ENCODE assay signal across 9 mouse cellular contexts in genomic region chr13:93074147-93074641, GRCm38 (mm10).
DNase-seq lines count a peak whose midpoint lies in the region; ATAC-seq and TF ChIP-seq lines count a peak whose summit lies in the region.
"Had no signal": no experiment of that assay in that cellular context is flagged by ENCODE, and none has a peak within 500 bp of the region (broad histone marks: within the 10 kb centered on the region; RNA-seq: fewer than 3 reads in every experiment).

No protein-coding gene starts in this region.

- ATAC-seq in CD4-positive, CD25-positive, alpha-beta regulatory T cell, adult 4 months = no peak
- 0 out of 2 replicates have a peak, but pooled peaks have one; percentile 36 for ATAC-seq in lung, embryonic 14.5 days (ENCODE audit: insufficient read depth)
- peak; percentile 45; the same call in 1 of the 2 replicates for ATAC-seq in neural tube, embryonic 14.5 days (ENCODE audit: low read depth)
- no peak for ATAC-seq in megakaryocyte, adult 5-6 weeks (ENCODE audit: poor library complexity, severe bottlenecking)
- ATAC-seq in liver, embryonic 11.5 days (replicated peaks; ENCODE audit: low FRiP score) = no peak

- H3K27ac ChIP-seq in lung, embryonic 14.5 days (ENCODE audit: low read depth) = no peak overlapping the region
- peak overlapping the region; percentile 89 for H3K27ac ChIP-seq in layer of hippocampus, adult 2 months
- peak overlapping the region; percentile 55 for H3K27ac ChIP-seq in neural tube, embryonic 14.5 days (ENCODE audit: low read depth, low read length)
- no peak overlapping the region for H3K27ac ChIP-seq in liver, embryonic 11.5 days (ENCODE audit: low read depth, low read length)
- H3K27ac ChIP-seq: liver, embryonic 13.5 days had no signal

- peaks cover 6% of the 10 kb centered on the region; the same call in 1 of the 2 replicates for H3K9me3 ChIP-seq in lung, embryonic 14.5 days (ENCODE audit: low read depth, low read length)
- no peaks in the 10 kb centered on the region for H3K9me3 ChIP-seq in neural tube, embryonic 14.5 days (ENCODE audit: control insufficient read depth, low read length)
- no peaks in the 10 kb centered on the region for H3K9me3 ChIP-seq in liver, embryonic 11.5 days (ENCODE audit: control insufficient read depth, low read length)
- H3K9me3 ChIP-seq: liver, embryonic 13.5 days had no signal

- H3K36me3 ChIP-seq in lung, embryonic 14.5 days (ENCODE audit: insufficient read depth) = no peaks in the 10 kb centered on the region
- no peaks in the 10 kb centered on the region for H3K36me3 ChIP-seq in neural tube, embryonic 14.5 days (ENCODE audit: control insufficient read depth, insufficient read depth, low read length)
- H3K36me3 ChIP-seq in liver, embryonic 11.5 days (ENCODE audit: control insufficient read depth, insufficient read depth, low read length) = no peaks in the 10 kb centered on the region
- H3K36me3 ChIP-seq: liver, embryonic 13.5 days had no signal

- WGBS in lung, embryonic 14.5 days = 29% methylated on average over 17 of the region's 17 CpGs
- WGBS in lung, adult 2 months = 36% methylated on average over 17 of the region's 17 CpGs
- WGBS in neural tube, embryonic 14.5 days = 44% methylated on average over 17 of the region's 17 CpGs
- WGBS in liver, embryonic 11.5 days = 67% methylated on average over 17 of the region's 17 CpGs

- no peaks in the 10 kb centered on the region for H3K27me3 ChIP-seq in lung, embryonic 14.5 days (ENCODE audit: insufficient read depth, low read length)
- no peaks in the 10 kb centered on the region for H3K27me3 ChIP-seq in neural tube, embryonic 14.5 days (ENCODE audit: control insufficient read depth, insufficient read depth, low read length)
- no peaks in the 10 kb centered on the region for H3K27me3 ChIP-seq in liver, embryonic 11.5 days (replicated peaks; ENCODE audit: control insufficient read depth, insufficient read depth, low read length)
- H3K27me3 ChIP-seq: liver, embryonic 13.5 days had no signal

- DNase-seq in CD4-positive, CD25-positive, alpha-beta regulatory T cell, adult 2 months (ENCODE audit: low read depth, low spot score) = peak; percentile 13
- DNase-seq in lung, embryonic 14.5 days = peak; percentile 34
- no peak for DNase-seq in lung, adult 2 months
- DNase-seq in layer of hippocampus, adult 2 months (ENCODE audit: low spot score in 2 of 2) = peak in 1 of 2 experiments; percentile 29
- no peak for DNase-seq in liver, embryonic 11.5 days (ENCODE audit: low spot score)
- DNase-seq: liver, embryonic 13.5 days had no signal

- no peak overlapping the region; the same call in 1 of the 2 replicates for H3K9ac ChIP-seq in lung, embryonic 14.5 days
- H3K9ac ChIP-seq in neural tube, embryonic 14.5 days (replicated peaks; ENCODE audit: low read depth, low read length) = 0 out of 2 replicates have a peak overlapping the region, but pooled peaks have one; percentile 21
- H3K9ac ChIP-seq in liver, embryonic 11.5 days (ENCODE audit: low read depth, low read length) = no peak overlapping the region
- H3K9ac ChIP-seq: liver, embryonic 13.5 days had no signal

- peak overlapping the region; percentile 46 for H3K4me2 ChIP-seq in lung, embryonic 14.5 days
- peak overlapping the region; percentile 25 for H3K4me2 ChIP-seq in neural tube, embryonic 14.5 days (ENCODE audit: low read depth, low read length)
- no peak overlapping the region for H3K4me2 ChIP-seq in liver, embryonic 11.5 days
- H3K4me2 ChIP-seq: liver, embryonic 13.5 days had no signal

- no peak for TF ChIP-seq CTCF in lung, embryonic 14.5 days (IDR thresholded peaks at IDR 0.05; ENCODE audit: low read depth)
- no peak for TF ChIP-seq CTCF in lung, adult 2 months (IDR thresholded peaks at IDR 0.05; ENCODE audit: insufficient read depth, low read length)
- TF ChIP-seq CTCF in layer of hippocampus, adult 2 months (conservative IDR thresholded peaks at IDR 0.05) = no peak

- H3K4me3 ChIP-seq in lung, embryonic 14.5 days (ENCODE audit: low read depth, low read length) = 0 out of 2 replicates have a peak overlapping the region, but pooled peaks have one; percentile 4
- H3K4me3 ChIP-seq in lung, adult 2 months (replicated peaks; ENCODE audit: extremely low read depth, low read depth, low read length) = no peak overlapping the region
- H3K4me3 ChIP-seq in layer of hippocampus, adult 2 months = peak overlapping the region; percentile 36
- H3K4me3 ChIP-seq in neural tube, embryonic 14.5 days (ENCODE audit: low read depth, low read length) = no peak overlapping the region
- H3K4me3 ChIP-seq in liver, embryonic 11.5 days (ENCODE audit: low read depth, low read length) = no peak overlapping the region
- H3K4me3 ChIP-seq: liver, embryonic 13.5 days had no signal

- no peak for TF ChIP-seq POLR2A in lung, adult 2 months (IDR thresholded peaks at IDR 0.05; ENCODE audit: borderline replicate concordance, extremely low read depth, low read depth, low read length)

- H3K4me1 ChIP-seq in lung, embryonic 14.5 days (ENCODE audit: insufficient read depth) = 0 out of 2 replicates have a peak, but pooled peaks cover 10% of the 10 kb centered on the region
- H3K4me1 ChIP-seq in lung, adult 2 months (ENCODE audit: control insufficient read depth, insufficient read depth, low read length) = no peaks in the 10 kb centered on the region; the same call in 1 of the 2 replicates
- H3K4me1 ChIP-seq in neural tube, embryonic 14.5 days (ENCODE audit: control insufficient read depth, insufficient read depth, low read length) = peaks cover 18% of the 10 kb centered on the region
- no peaks in the 10 kb centered on the region for H3K4me1 ChIP-seq in liver, embryonic 11.5 days (replicated peaks; ENCODE audit: control insufficient read depth, insufficient read depth, low read length)
- H3K4me1 ChIP-seq: liver, embryonic 13.5 days had no signal

Comparison
In these comparisons a context has a peak if more than half of its experiments do, and no peak if none do; other contexts are left out.
1. DNase-seq: peak in CD4-positive, CD25-positive, alpha-beta regulatory T cell, adult 2 months (single experiment) and lung, embryonic 14.5 days (single experiment); none in lung, adult 2 months (single experiment) and liver, embryonic 11.5 days (single experiment).
2. H3K4me3 ChIP-seq: peak in lung, embryonic 14.5 days (single experiment) and layer of hippocampus, adult 2 months (single experiment); none in lung, adult 2 months (single experiment), neural tube, embryonic 14.5 days (single experiment) and liver, embryonic 11.5 days (single experiment).
3. ATAC-seq: peak in lung, embryonic 14.5 days (single experiment) and neural tube, embryonic 14.5 days (single experiment); none in CD4-positive, CD25-positive, alpha-beta regulatory T cell, adult 4 months (single experiment), megakaryocyte, adult 5-6 weeks (single experiment) and liver, embryonic 11.5 days (single experiment).
4. H3K27ac ChIP-seq: peak in layer of hippocampus, adult 2 months (single experiment) and neural tube, embryonic 14.5 days (single experiment); none in lung, embryonic 14.5 days (single experiment) and liver, embryonic 11.5 days (single experiment).